Mouse (Mus musculus): Measurements from ENCODE around the gene Erbb3.

GRCm38 (mm10) chr10:128545570-128545898, 43.9 kb downstream of the Erbb3 start:
- TF ChIP-seq CTCF (IDR thresholded peaks at IDR 0.05; ENCODE audit: low read depth, low read length) (no peak), POLR2A (IDR thresholded peaks at IDR 0.05; ENCODE audit: borderline replicate concordance, low read depth, low read length) (no peak)

Data from bone marrow macrophage, adult 2 months (primary cell).